Mouse (Mus musculus) liver, embryonic 16.5 days (tissue): ENCODE data around the gene Eva1c. TPM values are rescaled to one million over a fixed set of nuclear protein-coding genes. Genes with fewer than 3 reads are reported as not detected.

Experiments
- ATAC-seq: fragments of 200-750 bp; cut with Nextera tagmentation; 2 replicates; pipeline ENCODE4 v1.8.0; 2017; ENCODE audit warnings: low read depth, mild to moderate bottlenecking, moderate number of reproducible peaks, moderate library complexity
- H3K27ac ChIP-seq: fragments of 300-500 bp; sonication (generic); 2 replicates; pipeline ENCODE4 v1.5.1; 2014; ENCODE audit warnings: mild to moderate bottlenecking, low read length
- H3K27me3 ChIP-seq: fragments of 300-500 bp; sonication (generic); 2 replicates; pipeline ENCODE4 v1.6.1; 2014; ENCODE audit warnings: low read depth, low read length, mixed read lengths; ENCODE audit not compliant: control insufficient read depth, insufficient read depth
- H3K36me3 ChIP-seq: fragments of 300-500 bp; sonication (generic); 2 replicates; pipeline ENCODE4 v1.6.1; 2014; ENCODE audit warnings: mild to moderate bottlenecking; ENCODE audit not compliant: control insufficient read depth, insufficient read depth
- H3K4me1 ChIP-seq: fragments of 300-500 bp; sonication (generic); 2 replicates; pipeline ENCODE4 v1.6.1; 2014; ENCODE audit warnings: low read depth, low read length, mixed read lengths; ENCODE audit not compliant: control insufficient read depth
- H3K4me2 ChIP-seq: fragments of 300-500 bp; sonication (generic); 2 replicates; pipeline ENCODE4 v1.6.1; 2014; ENCODE audit warnings: low read depth, low read length, mixed read lengths
- H3K4me3 ChIP-seq: fragments of 300-500 bp; sonication (generic); 2 replicates; pipeline ENCODE4 v1.5.1; 2014; ENCODE audit warnings: low read depth, mild to moderate bottlenecking, low read length
- H3K9ac ChIP-seq: fragments of 300-500 bp; sonication (generic); 2 replicates; pipeline ENCODE4 v1.6.1; 2014; ENCODE audit warnings: low read depth, low read length
- H3K9me3 ChIP-seq: fragments of 300-500 bp; sonication (generic); replicated peaks from 2 replicates; pipeline ENCODE4 v1.6.1; 2016; ENCODE audit warnings: low read length; ENCODE audit not compliant: control insufficient read depth
- WGBS: fragments of 180-500 bp; shearing (Covaris S2); extraction: QIAGEN DNeasy Blood & Tissue Kit; methylation state at CpG from one replicate; pipeline ENCODE4 v1.1.7; 2014; ENCODE audit not compliant: insufficient replicate concordance; 5-methylcytosine and 5-hydroxymethylcytosine counted together
- polyA plus RNA-seq: library from polyadenylated mRNA; unstranded; fragments of >200 nt; fragmentation: Nextera tagmentation; extraction: Ambion mirVana; gene quantifications from 2 replicates; pipeline ENCODE4 v1.2.1, GENCODE M21; 2015

Gene Eva1c
- polyA plus RNA-seq, 1 experiment from 2014 or later, result 0.40 TPM

- Histone ChIP-seq H3K9ac (no peak overlapping the region), H3K4me3 (no peak overlapping the region), H3K4me2 (no peak overlapping the region), H3K9me3 (no peaks in the 10 kb centered on the region), H3K4me1 (no peaks in the 10 kb centered on the region), H3K36me3 (peaks cover 5% of the 10 kb centered on the region; the same call in 1 of the 2 replicates), H3K27me3 (no peaks in the 10 kb centered on the region), H3K27ac (no peak overlapping the region)
- 74% methylated on average over 8 of the region's 8 CpGs for WGBS
- ATAC-seq, result no peak
Measured at GRCm38 (mm10) chr16:90798446-90798845, 28.1 kb upstream of the Eva1c start.

- no peaks in the 10 kb centered on the region for H3K27me3 ChIP-seq
- ATAC-seq, result no peak
- no peaks in the 10 kb centered on the region for H3K9me3 ChIP-seq
- no peak overlapping the region for H3K4me2 ChIP-seq
- peaks cover 5% of the 10 kb centered on the region; the same call in 1 of the 2 replicates for H3K36me3 ChIP-seq
- H3K4me3 ChIP-seq, result no peak overlapping the region
- H3K9ac ChIP-seq, result no peak overlapping the region
- H3K27ac ChIP-seq, result no peak overlapping the region
- 74% methylated on average over 5 of the region's 5 CpGs for WGBS
- H3K4me1 ChIP-seq, result no peaks in the 10 kb centered on the region
Measured at GRCm38 (mm10) chr16:90798848-90799247, 27.7 kb upstream of the Eva1c start.

GRCm38 (mm10) chr16:90799840-90800239, 26.7 kb upstream of the Eva1c start:
- Histone ChIP-seq H3K4me1 (no peaks in the 10 kb centered on the region), H3K4me2 (no peak overlapping the region), H3K27me3 (no peaks in the 10 kb centered on the region), H3K36me3 (peaks cover 11% of the 10 kb centered on the region; the same call in 1 of the 2 replicates), H3K9ac (no peak overlapping the region), H3K9me3 (no peaks in the 10 kb centered on the region), H3K4me3 (no peak overlapping the region), H3K27ac (no peak overlapping the region)
- WGBS, result 80% methylated on average over 10 of the region's 10 CpGs
- ATAC-seq, result no peak

- H3K27me3 ChIP-seq, result no peaks in the 10 kb centered on the region
- peaks cover 7% of the 10 kb centered on the region; the same call in 1 of the 2 replicates for H3K36me3 ChIP-seq
- peaks cover 5% of the 10 kb centered on the region for H3K4me1 ChIP-seq
- no peaks in the 10 kb centered on the region for H3K9me3 ChIP-seq
- WGBS, result 82% methylated on average over 5 of the region's 5 CpGs
- H3K4me2 ChIP-seq, result no peak overlapping the region
- ATAC-seq, result no peak
- no peak overlapping the region for H3K27ac ChIP-seq
- no peak overlapping the region for H3K9ac ChIP-seq
- no peak overlapping the region for H3K4me3 ChIP-seq
Measured at GRCm38 (mm10) chr16:90801251-90801650, 25.3 kb upstream of the Eva1c start.

GRCm38 (mm10) chr16:90801928-90802327, 24.6 kb upstream of the Eva1c start:
- H3K4me3 ChIP-seq, result no peak overlapping the region
- no peaks in the 10 kb centered on the region for H3K9me3 ChIP-seq
- peaks cover 6% of the 10 kb centered on the region for H3K4me1 ChIP-seq
- peaks cover 7% of the 10 kb centered on the region; the same call in 1 of the 2 replicates for H3K36me3 ChIP-seq
- WGBS, result 79% methylated on average over 3 of the region's 3 CpGs
- no peak overlapping the region for H3K27ac ChIP-seq
- no peaks in the 10 kb centered on the region for H3K27me3 ChIP-seq
- ATAC-seq, result no peak
- no peak overlapping the region for H3K9ac ChIP-seq
- no peak overlapping the region for H3K4me2 ChIP-seq

- H3K4me2 ChIP-seq, result no peak overlapping the region
- no peaks in the 10 kb centered on the region for H3K27me3 ChIP-seq
- H3K9me3 ChIP-seq, result no peaks in the 10 kb centered on the region
- H3K27ac ChIP-seq, result no peak overlapping the region
- H3K4me1 ChIP-seq, result peaks cover 13% of the 10 kb centered on the region
- H3K36me3 ChIP-seq, result peaks cover 7% of the 10 kb centered on the region; the same call in 1 of the 2 replicates
- WGBS, result 85% methylated on average over 5 of the region's 5 CpGs
- no peak for ATAC-seq
- no peak overlapping the region for H3K9ac ChIP-seq
- no peak overlapping the region for H3K4me3 ChIP-seq
Measured at GRCm38 (mm10) chr16:90804466-90804865, 22.1 kb upstream of the Eva1c start.

- Histone ChIP-seq H3K4me2 (peak within 1 kb of the TSS; percentile 81), H3K27me3 (no peaks in the 10 kb centered on the region), H3K4me3 (peak within 1 kb of the TSS; percentile 77), H3K36me3 (no peaks in the 10 kb centered on the region), H3K4me1 (peaks cover 24% of the 10 kb centered on the region), H3K27ac (peak within 1 kb of the TSS; percentile 73), H3K9me3 (no peaks in the 10 kb centered on the region), H3K9ac (peak within 1 kb of the TSS; percentile 57)
- ATAC-seq, result peak; percentile 92
- under 1% methylated on average over 47 of the region's 47 CpGs for WGBS
Measured at GRCm38 (mm10) chr16:90809975-90810715, 16.4 kb upstream of the Eva1c start, which contains the start of gene Urb1. Gene Urb1, minus strand, starts transcription at chr16:90810413.

GRCm38 (mm10) chr16:90810716-90811256, 15.7 kb upstream of the Eva1c start:
- no peak for ATAC-seq
- Histone ChIP-seq H3K4me1 (peaks cover 23% of the 10 kb centered on the region), H3K27ac (no peak overlapping the region), H3K4me2 (peak overlapping the region; percentile 81), H3K36me3 (no peaks in the 10 kb centered on the region), H3K4me3 (peak overlapping the region; percentile 77), H3K27me3 (no peaks in the 10 kb centered on the region; the same call in 1 of the 2 replicates), H3K9me3 (no peaks in the 10 kb centered on the region), H3K9ac (no peak overlapping the region)
- 49% methylated on average over 11 of the region's 11 CpGs for WGBS

GRCm38 (mm10) chr16:90812086-90812485, 14.4 kb upstream of the Eva1c start:
- H3K4me2 ChIP-seq, result no peak overlapping the region
- no peak for ATAC-seq
- no peaks in the 10 kb centered on the region for H3K36me3 ChIP-seq
- no peak overlapping the region for H3K27ac ChIP-seq
- no peak overlapping the region for H3K9ac ChIP-seq
- peaks cover 17% of the 10 kb centered on the region for H3K4me1 ChIP-seq
- no peaks in the 10 kb centered on the region for H3K9me3 ChIP-seq
- H3K27me3 ChIP-seq, result no peaks in the 10 kb centered on the region; the same call in 1 of the 2 replicates
- H3K4me3 ChIP-seq, result no peak overlapping the region
- 65% methylated on average over 5 of the region's 5 CpGs for WGBS
